Mouse (Mus musculus): ENCODE measurements around the gene Dpf2. TPM values are rescaled to one million over a fixed set of nuclear protein-coding genes. Genes with fewer than 3 reads are reported as not detected.

Dpf2 gene
- polyA plus RNA-seq, 1 experiment from 2014 or later: 155 TPM

DNA sequence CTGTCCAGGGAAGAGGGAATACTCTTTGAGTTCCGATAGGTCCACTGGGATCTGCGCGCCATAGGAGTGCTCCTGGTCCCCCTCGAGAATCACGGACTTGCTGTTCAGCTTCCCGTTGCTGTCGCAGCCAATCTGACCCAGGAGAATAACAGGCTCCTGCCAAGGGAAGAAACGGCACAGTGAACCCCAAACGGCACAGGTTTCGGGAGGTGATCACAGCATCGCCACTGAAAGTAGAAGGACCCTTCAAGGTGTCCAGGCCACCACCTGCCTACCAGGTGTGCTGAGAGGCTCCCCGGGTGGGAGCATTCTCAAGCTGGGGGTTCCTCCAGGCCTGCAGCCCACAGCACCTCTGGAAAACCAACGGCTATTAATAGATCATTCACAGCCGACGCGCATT, 38.8 kb upstream of the Dpf2 start:
- peaks cover 37% of the 10 kb centered on the region for H3K36me3 ChIP-seq (ENCODE audit: control insufficient read depth, insufficient read depth, low read length)
- no peak overlapping the region for H3K9ac ChIP-seq (ENCODE audit: low read length)
- H3K27ac ChIP-seq (ENCODE audit: low read length): peak overlapping the region; percentile 43; the same call in 1 of the 2 replicates
- H3K4me1 ChIP-seq (replicated peaks; ENCODE audit: control insufficient read depth, insufficient read depth, low read length): peaks cover 18% of the 10 kb centered on the region
- H3K9me3 ChIP-seq (ENCODE audit: control insufficient read depth, low read length): no peaks in the 10 kb centered on the region
- no peak overlapping the region for H3K4me3 ChIP-seq (ENCODE audit: low read length)
- no peak for ATAC-seq (ENCODE audit: low read depth)
- H3K4me2 ChIP-seq (ENCODE audit: low read depth, low read length): 0 out of 2 replicates have a peak overlapping the region, but pooled peaks have one; percentile 7
- H3K27me3 ChIP-seq (ENCODE audit: control insufficient read depth, insufficient read depth, low read depth, low read length): no peaks in the 10 kb centered on the region
- WGBS: 82% methylated on average over 16 of the region's 16 CpGs

DNA sequence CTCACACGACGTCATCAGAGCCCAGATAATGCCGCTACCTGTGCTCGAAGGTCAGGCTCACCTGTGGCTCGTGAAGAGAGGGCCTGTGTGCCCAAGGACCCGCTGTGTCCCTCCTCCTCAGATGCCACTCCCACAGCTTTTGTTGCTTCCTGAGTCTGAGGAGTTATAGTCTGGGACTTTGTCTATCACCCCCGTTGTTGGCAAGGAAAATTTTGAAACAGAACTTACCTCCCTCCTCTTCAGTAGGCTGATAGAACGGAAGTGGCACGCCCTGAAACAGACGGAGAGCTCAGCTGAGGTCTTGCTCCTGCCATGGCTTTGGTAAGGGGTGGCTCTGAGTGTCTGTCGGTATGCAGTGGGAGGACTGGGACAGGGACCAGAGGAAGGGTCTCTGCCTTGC, 37.4 kb upstream of the Dpf2 start:
- no peaks in the 10 kb centered on the region for H3K9me3 ChIP-seq (ENCODE audit: control insufficient read depth, low read length)
- no peak overlapping the region for H3K9ac ChIP-seq (ENCODE audit: low read length)
- no peaks in the 10 kb centered on the region for H3K27me3 ChIP-seq (ENCODE audit: control insufficient read depth, insufficient read depth, low read depth, low read length)
- no peak for ATAC-seq (ENCODE audit: low read depth)
- no peak overlapping the region for H3K27ac ChIP-seq (ENCODE audit: low read length)
- 88% methylated on average over 11 of the region's 11 CpGs for WGBS
- H3K36me3 ChIP-seq (ENCODE audit: control insufficient read depth, insufficient read depth, low read length): peaks cover 37% of the 10 kb centered on the region
- no peak overlapping the region for H3K4me3 ChIP-seq (ENCODE audit: low read length)
- no peak overlapping the region for H3K4me2 ChIP-seq (ENCODE audit: low read depth, low read length)
- H3K4me1 ChIP-seq (replicated peaks; ENCODE audit: control insufficient read depth, insufficient read depth, low read length): peaks cover 20% of the 10 kb centered on the region

DNA sequence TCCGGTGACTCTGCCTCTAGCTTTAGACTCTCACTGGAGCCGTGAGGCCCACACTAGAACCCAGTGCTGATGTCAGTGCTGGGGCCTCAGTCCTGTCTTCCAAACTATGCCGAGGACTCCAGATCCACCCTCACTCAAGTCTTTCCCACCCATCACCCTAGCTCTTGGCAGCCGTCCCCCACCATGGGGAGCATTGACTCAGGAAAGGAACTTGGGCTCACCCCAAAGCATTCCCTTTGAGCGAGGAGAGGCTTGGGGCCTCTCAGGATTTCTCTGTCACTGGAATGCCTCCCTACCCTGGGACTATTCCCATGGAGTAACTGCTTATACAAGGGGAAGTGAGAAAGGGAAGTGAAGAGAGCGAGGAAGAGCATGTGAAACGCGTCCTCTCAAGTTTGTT, 33.1 kb upstream of the Dpf2 start:
- H3K9ac ChIP-seq (ENCODE audit: low read length): 0 out of 2 replicates have a peak overlapping the region, but pooled peaks have one; percentile 21
- H3K27ac ChIP-seq (ENCODE audit: low read length): peak overlapping the region; percentile 67
- no peak overlapping the region for H3K4me2 ChIP-seq (ENCODE audit: low read depth, low read length)
- WGBS: 35% methylated on average over 8 of the region's 8 CpGs
- peaks cover 23% of the 10 kb centered on the region for H3K36me3 ChIP-seq (ENCODE audit: control insufficient read depth, insufficient read depth, low read length)
- no peak overlapping the region for H3K4me3 ChIP-seq (ENCODE audit: low read length)
- H3K27me3 ChIP-seq (ENCODE audit: control insufficient read depth, insufficient read depth, low read depth, low read length): no peaks in the 10 kb centered on the region
- H3K9me3 ChIP-seq (ENCODE audit: control insufficient read depth, low read length): no peaks in the 10 kb centered on the region
- ATAC-seq (ENCODE audit: low read depth): peak; percentile 36; the same call in 1 of the 2 replicates
- peaks cover 22% of the 10 kb centered on the region for H3K4me1 ChIP-seq (replicated peaks; ENCODE audit: control insufficient read depth, insufficient read depth, low read length)

DNA sequence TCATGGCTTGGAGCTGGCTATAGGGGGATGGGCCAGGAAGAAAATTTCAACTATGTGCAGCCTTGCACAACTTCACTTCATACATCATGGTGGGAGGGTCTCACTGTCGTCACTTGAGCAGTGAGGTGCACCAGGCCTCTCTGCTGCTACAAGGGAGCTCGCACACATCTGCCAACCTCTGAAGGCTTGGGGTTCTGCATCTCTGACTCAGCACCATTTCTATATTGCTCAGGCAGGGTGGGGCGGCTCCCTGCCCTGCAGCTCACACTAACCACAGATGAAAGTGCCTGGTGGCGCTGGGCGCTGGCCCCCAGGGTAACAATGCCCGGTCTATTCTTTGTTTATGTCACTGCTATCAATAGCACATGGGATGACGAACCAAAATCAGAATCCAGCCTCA, 32.2 kb upstream of the Dpf2 start:
- Histone ChIP-seq H3K27me3 (ENCODE audit: control insufficient read depth, insufficient read depth, low read depth, low read length) (no peaks in the 10 kb centered on the region), H3K4me2 (ENCODE audit: low read depth, low read length) (0 out of 2 replicates have a peak overlapping the region, but pooled peaks have one; percentile 15), H3K9ac (ENCODE audit: low read length) (0 out of 2 replicates have a peak overlapping the region, but pooled peaks have one; percentile 9), H3K36me3 (ENCODE audit: control insufficient read depth, insufficient read depth, low read length) (peaks cover 19% of the 10 kb centered on the region), H3K9me3 (ENCODE audit: control insufficient read depth, low read length) (no peaks in the 10 kb centered on the region), H3K4me3 (ENCODE audit: low read length) (no peak overlapping the region), H3K27ac (ENCODE audit: low read length) (peak overlapping the region; percentile 67), H3K4me1 (replicated peaks; ENCODE audit: control insufficient read depth, insufficient read depth, low read length) (peaks cover 30% of the 10 kb centered on the region)
- 33% methylated on average over 7 of the region's 7 CpGs for WGBS
- ATAC-seq (ENCODE audit: low read depth): peak; percentile 88

DNA sequence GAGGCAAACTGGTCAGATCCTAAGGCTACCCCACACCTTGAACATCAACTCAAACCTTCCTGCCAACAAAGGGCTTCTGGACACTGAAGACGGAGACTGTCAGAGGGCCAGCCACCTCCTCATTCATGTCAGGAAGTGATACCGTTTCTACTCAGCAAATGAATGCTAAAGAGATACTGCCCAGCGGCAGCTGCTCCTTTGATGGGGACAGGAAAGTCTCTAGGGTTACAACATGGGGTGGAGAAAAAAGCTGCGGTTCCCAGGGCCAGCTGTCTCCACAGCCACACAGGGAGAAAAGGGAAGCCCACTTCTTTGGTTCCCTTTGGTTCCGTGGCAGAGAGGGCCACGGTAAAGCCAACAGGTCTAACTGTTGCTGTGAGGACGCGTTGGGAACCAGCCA, 31.3 kb upstream of the Dpf2 start:
- no peak overlapping the region for H3K9ac ChIP-seq (ENCODE audit: low read length)
- H3K9me3 ChIP-seq (ENCODE audit: control insufficient read depth, low read length): no peaks in the 10 kb centered on the region
- no peak overlapping the region for H3K4me2 ChIP-seq (ENCODE audit: low read depth, low read length)
- WGBS: 43% methylated on average over 8 of the region's 8 CpGs
- H3K4me1 ChIP-seq (replicated peaks; ENCODE audit: control insufficient read depth, insufficient read depth, low read length): peaks cover 36% of the 10 kb centered on the region
- no peak overlapping the region for H3K4me3 ChIP-seq (ENCODE audit: low read length)
- no peaks in the 10 kb centered on the region for H3K27me3 ChIP-seq (ENCODE audit: control insufficient read depth, insufficient read depth, low read depth, low read length)
- peak overlapping the region; percentile 79 for H3K27ac ChIP-seq (ENCODE audit: low read length)
- peaks cover 13% of the 10 kb centered on the region for H3K36me3 ChIP-seq (ENCODE audit: control insufficient read depth, insufficient read depth, low read length)
- ATAC-seq (ENCODE audit: low read depth): no peak

DNA sequence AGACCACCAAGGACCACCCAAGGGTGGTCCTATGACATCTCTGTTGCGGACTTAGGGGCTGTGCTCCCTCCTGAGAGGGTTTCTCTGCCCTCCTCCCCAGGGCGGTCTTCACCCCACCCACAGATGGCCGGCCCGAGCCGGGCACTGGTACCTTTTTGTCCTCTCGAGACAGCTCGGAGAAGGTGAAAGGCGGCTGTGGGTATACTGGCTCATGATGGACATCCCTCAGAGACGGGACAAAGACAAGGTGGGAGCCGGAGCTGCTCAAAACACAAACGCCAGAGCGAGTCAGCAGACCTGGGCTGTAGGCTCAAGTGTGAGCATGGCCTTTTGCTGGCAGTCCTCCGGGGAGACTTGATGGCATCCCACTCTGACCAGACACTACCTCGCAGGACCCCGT, 30.6 kb upstream of the Dpf2 start:
- WGBS: 89% methylated on average over 15 of the region's 15 CpGs
- H3K36me3 ChIP-seq (ENCODE audit: control insufficient read depth, insufficient read depth, low read length): peaks cover 12% of the 10 kb centered on the region
- H3K9me3 ChIP-seq (ENCODE audit: control insufficient read depth, low read length): no peaks in the 10 kb centered on the region
- no peak overlapping the region for H3K9ac ChIP-seq (ENCODE audit: low read length)
- ATAC-seq (ENCODE audit: low read depth): no peak
- peaks cover 39% of the 10 kb centered on the region for H3K4me1 ChIP-seq (replicated peaks; ENCODE audit: control insufficient read depth, insufficient read depth, low read length)
- no peaks in the 10 kb centered on the region for H3K27me3 ChIP-seq (ENCODE audit: control insufficient read depth, insufficient read depth, low read depth, low read length)
- no peak overlapping the region for H3K27ac ChIP-seq (ENCODE audit: low read length)
- H3K4me3 ChIP-seq (ENCODE audit: low read length): no peak overlapping the region
- H3K4me2 ChIP-seq (ENCODE audit: low read depth, low read length): no peak overlapping the region

DNA sequence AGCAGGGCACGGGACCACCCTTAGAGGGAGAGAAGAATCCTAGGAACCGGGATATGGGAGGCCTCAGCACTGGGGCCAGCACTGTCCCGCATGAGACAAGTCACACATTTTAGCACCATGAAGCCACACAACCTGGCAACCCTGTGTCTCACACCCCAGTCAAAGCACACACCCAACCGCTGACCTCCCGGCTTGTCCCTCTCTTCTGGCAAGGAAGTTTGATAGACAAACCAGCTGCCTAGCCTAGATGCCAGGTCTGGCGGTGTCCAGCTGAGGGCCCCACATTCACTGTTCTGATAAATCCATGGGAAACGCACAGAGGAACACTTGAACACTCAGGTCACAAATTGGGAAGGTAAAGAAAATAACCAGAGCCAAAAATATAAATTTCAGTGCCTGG, 29.8 kb upstream of the Dpf2 start:
- peaks cover 47% of the 10 kb centered on the region for H3K4me1 ChIP-seq (replicated peaks; ENCODE audit: control insufficient read depth, insufficient read depth, low read length)
- no peaks in the 10 kb centered on the region for H3K9me3 ChIP-seq (ENCODE audit: control insufficient read depth, low read length)
- 82% methylated on average over 7 of the region's 7 CpGs for WGBS
- no peak overlapping the region for H3K27ac ChIP-seq (ENCODE audit: low read length)
- no peak for ATAC-seq (ENCODE audit: low read depth)
- H3K36me3 ChIP-seq (ENCODE audit: control insufficient read depth, insufficient read depth, low read length): peaks cover 10% of the 10 kb centered on the region
- no peak overlapping the region for H3K4me2 ChIP-seq (ENCODE audit: low read depth, low read length)
- no peak overlapping the region for H3K4me3 ChIP-seq (ENCODE audit: low read length)
- no peaks in the 10 kb centered on the region for H3K27me3 ChIP-seq (ENCODE audit: control insufficient read depth, insufficient read depth, low read depth, low read length)
- H3K9ac ChIP-seq (ENCODE audit: low read length): no peak overlapping the region

DNA sequence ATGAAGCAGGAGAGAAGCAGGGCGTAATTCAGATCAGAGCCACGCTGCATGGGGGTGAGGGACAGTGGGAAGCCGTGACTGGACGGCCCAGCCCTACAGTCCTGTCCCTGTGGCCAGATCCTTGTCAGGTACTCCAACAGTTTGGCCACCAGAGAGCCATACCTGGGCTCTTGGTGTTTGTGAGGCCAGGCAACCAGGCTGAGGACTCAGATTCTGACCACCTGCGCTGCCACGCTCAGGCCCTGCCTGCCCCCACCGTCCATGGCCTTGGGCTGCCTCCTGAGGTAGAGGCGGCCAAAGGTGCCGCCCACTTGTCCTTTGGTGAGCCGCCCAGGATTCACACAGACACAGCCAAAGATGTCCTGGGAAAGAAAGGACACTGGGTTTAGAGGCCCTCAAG, 27.8 kb upstream of the Dpf2 start:
- WGBS: 81% methylated on average over 10 of the region's 10 CpGs
- H3K4me3 ChIP-seq (ENCODE audit: low read length): no peak overlapping the region
- H3K27me3 ChIP-seq (ENCODE audit: control insufficient read depth, insufficient read depth, low read depth, low read length): no peaks in the 10 kb centered on the region
- peaks cover 52% of the 10 kb centered on the region for H3K4me1 ChIP-seq (replicated peaks; ENCODE audit: control insufficient read depth, insufficient read depth, low read length)
- H3K9ac ChIP-seq (ENCODE audit: low read length): no peak overlapping the region
- H3K36me3 ChIP-seq (ENCODE audit: control insufficient read depth, insufficient read depth, low read length): peaks cover 10% of the 10 kb centered on the region
- H3K27ac ChIP-seq (ENCODE audit: low read length): peak overlapping the region; percentile 80
- H3K4me2 ChIP-seq (ENCODE audit: low read depth, low read length): no peak overlapping the region
- no peaks in the 10 kb centered on the region for H3K9me3 ChIP-seq (ENCODE audit: control insufficient read depth, low read length)
- ATAC-seq (ENCODE audit: low read depth): no peak

DNA sequence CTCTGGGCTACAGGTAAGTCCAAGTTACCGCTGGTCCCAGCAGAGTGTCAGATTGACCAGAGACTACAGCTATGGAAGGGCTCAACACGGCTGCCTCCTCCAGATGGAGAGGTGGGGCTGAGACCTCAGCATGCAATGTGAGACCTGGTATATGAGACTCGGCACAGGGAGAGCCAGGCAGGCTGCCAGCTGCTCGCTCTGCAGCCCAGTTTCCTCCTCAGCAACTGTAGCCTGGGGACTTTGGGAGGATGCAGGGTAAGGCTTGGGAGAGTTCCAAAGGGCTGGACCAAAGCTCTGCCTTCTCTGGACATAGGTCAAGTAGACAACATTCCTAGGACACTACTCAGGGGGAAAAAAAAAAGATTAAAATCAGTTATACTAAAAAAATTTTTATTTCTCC, 27.4 kb upstream of the Dpf2 start:
- Histone ChIP-seq H3K4me2 (ENCODE audit: low read depth, low read length) (no peak overlapping the region), H3K36me3 (ENCODE audit: control insufficient read depth, insufficient read depth, low read length) (peaks cover 10% of the 10 kb centered on the region), H3K27ac (ENCODE audit: low read length) (peak overlapping the region; percentile 80), H3K4me1 (replicated peaks; ENCODE audit: control insufficient read depth, insufficient read depth, low read length) (peaks cover 52% of the 10 kb centered on the region), H3K27me3 (ENCODE audit: control insufficient read depth, insufficient read depth, low read depth, low read length) (no peaks in the 10 kb centered on the region), H3K9ac (ENCODE audit: low read length) (no peak overlapping the region), H3K9me3 (ENCODE audit: control insufficient read depth, low read length) (no peaks in the 10 kb centered on the region), H3K4me3 (ENCODE audit: low read length) (no peak overlapping the region)
- WGBS: 42% methylated on average over 4 of the region's 4 CpGs
- ATAC-seq (ENCODE audit: low read depth): peak; percentile 34

DNA sequence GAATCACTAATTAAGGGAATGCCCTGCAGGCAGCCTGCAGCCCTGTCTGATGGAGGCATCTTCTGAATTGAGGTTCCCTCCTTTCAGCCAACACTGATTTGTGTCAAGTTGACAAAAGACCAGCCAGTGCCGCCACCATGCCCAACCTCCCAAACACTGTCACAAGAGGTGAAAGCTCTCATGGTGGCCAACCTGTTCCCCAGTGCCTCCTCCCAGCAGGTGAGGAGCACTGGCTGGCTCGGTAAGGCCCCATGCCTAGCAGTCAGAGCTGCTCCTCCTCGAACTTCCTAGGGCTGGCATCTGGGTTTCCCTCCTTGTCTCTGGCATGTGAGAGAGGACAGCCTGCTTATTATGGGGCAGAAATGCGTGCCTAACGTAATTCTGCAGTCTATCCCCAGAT, 26.9 kb upstream of the Dpf2 start:
- Histone ChIP-seq H3K36me3 (ENCODE audit: control insufficient read depth, insufficient read depth, low read length) (peaks cover 10% of the 10 kb centered on the region), H3K27ac (ENCODE audit: low read length) (peak overlapping the region; percentile 62)
- no peak for ATAC-seq (ENCODE audit: low read depth)

More for the DNA sequence above, 26.9 kb upstream of the Dpf2 start:
- peaks cover 52% of the 10 kb centered on the region for H3K4me1 ChIP-seq (replicated peaks; ENCODE audit: control insufficient read depth, insufficient read depth, low read length)
- no peak overlapping the region for H3K9ac ChIP-seq (ENCODE audit: low read length)
- 80% methylated on average over 5 of the region's 5 CpGs for WGBS
- no peaks in the 10 kb centered on the region for H3K9me3 ChIP-seq (ENCODE audit: control insufficient read depth, low read length)
- H3K27me3 ChIP-seq (ENCODE audit: control insufficient read depth, insufficient read depth, low read depth, low read length): no peaks in the 10 kb centered on the region
- H3K4me2 ChIP-seq (ENCODE audit: low read depth, low read length): no peak overlapping the region
- no peak overlapping the region for H3K4me3 ChIP-seq (ENCODE audit: low read length)
